Mouse (Mus musculus): Measurements from ENCODE around the gene Mepce.

Gene Mepce

GRCm38 (mm10) chr5:137788171-137788570, 716 bp upstream of the Mepce start:
- CTCF ChIA-PET, result no interaction called here

- CTCF ChIA-PET, result no interaction called here
These were observed 1.1 kb downstream of the Mepce start for GRCm38 (mm10) chr5:137786109-137786942.

GRCm38 (mm10) chr5:137785164-137786031, 2.1 kb downstream of the Mepce start:
- CTCF ChIA-PET, result no interaction called here

- CTCF ChIA-PET, result no interaction called here
These were observed 2.9 kb downstream of the Mepce start for GRCm38 (mm10) chr5:137784546-137784945.

GRCm38 (mm10) chr5:137783901-137784540, 3.4 kb downstream of the Mepce start:
- CTCF ChIA-PET, result interaction anchor here (0.6 kb wide), 1 partner anchor 197 kb away, joined by 3 read pairs; no protein-coding TSS in a partner anchor

GRCm38 (mm10) chr5:137782776-137783522, 4.5 kb downstream of the Mepce start:
- CTCF ChIA-PET, result interaction anchor here (0.6 kb wide), 1 partner anchor 20 kb away, joined by 3 read pairs; no protein-coding TSS in a partner anchor

GRCm38 (mm10) chr5:137781661-137782060, 5.8 kb downstream of the Mepce start:
- CTCF ChIA-PET, result no interaction called here

GRCm38 (mm10) chr5:137779053-137779933, 8.2 kb downstream of the Mepce start:
- CTCF ChIA-PET, result interaction anchor here (0.5 kb wide), 1 partner anchor 34 kb away, joined by 3 read pairs; the partner anchor contains the start of gene Tsc22d4

- CTCF ChIA-PET, result interaction anchor here (0.5 kb wide), 1 partner anchor 33 kb away, joined by 3 read pairs; the partner anchor contains the start of gene Tsc22d4
These were observed 8.8 kb downstream of the Mepce start, which contains the start of gene Ppp1r35 for GRCm38 (mm10) chr5:137778635-137779034. Ppp1r35 (plus strand) TSS chr5:137778849.

- CTCF ChIA-PET, result interaction anchor here (0.7 to 1.1 kb wide), 3 partner anchors 26 to 94 kb away, joined by 3 to 9 read pairs (median 4); no protein-coding TSS in a partner anchor
These were observed 10.1 kb downstream of the Mepce start for GRCm38 (mm10) chr5:137777267-137777845.

GRCm38 (mm10) chr5:137776408-137776918, 11.0 kb downstream of the Mepce start:
- CTCF ChIA-PET, result interaction anchor here (1.1 kb wide), 1 partner anchor 28 kb away, joined by 4 read pairs; no protein-coding TSS in a partner anchor

GRCm38 (mm10) chr5:137775587-137776290, 11.7 kb downstream of the Mepce start:
- CTCF ChIA-PET, result interaction anchor here (0.6 to 0.9 kb wide), 2 partner anchors 129 to 141 kb away, joined by 3 to 4 read pairs; no protein-coding TSS in a partner anchor

- CTCF ChIA-PET, result interaction anchor here (0.5 kb wide), 1 partner anchor 107 kb away, joined by 6 read pairs; no protein-coding TSS in a partner anchor
These were observed 14.7 kb downstream of the Mepce start for GRCm38 (mm10) chr5:137772755-137773154.

GRCm38 (mm10) chr5:137770709-137771108, 16.7 kb downstream of the Mepce start:
- CTCF ChIA-PET, result interaction anchor here (0.6 to 1.1 kb wide), 4 partner anchors 22 to 184 kb away, joined by 3 to 13 read pairs (median 4); no protein-coding TSS in a partner anchor

GRCm38 (mm10) chr5:137768475-137768874, 19.0 kb downstream of the Mepce start:
- CTCF ChIA-PET, result no interaction called here

GRCm38 (mm10) chr5:137766270-137766669, 21.2 kb downstream of the Mepce start:
- CTCF ChIA-PET, result interaction anchor here (1.3 kb wide), 1 partner anchor 119 kb away, joined by 14 read pairs; no protein-coding TSS in a partner anchor

GRCm38 (mm10) chr5:137764609-137765340, 22.7 kb downstream of the Mepce start:
- CTCF ChIA-PET, result interaction anchor here (0.8 kb wide), 1 partner anchor 82 kb away, joined by 3 read pairs; no protein-coding TSS in a partner anchor
